Mouse (Mus musculus) embryonic facial prominence, embryonic 14.5 days (tissue): ENCODE measurements around the gene Rab6a. TPM values are rescaled to one million over a fixed set of nuclear protein-coding genes. Genes with fewer than 3 reads are reported as not detected.

Experiments
- ATAC-seq: fragments of 200-750 bp; cut with Nextera tagmentation; 2 replicates; pipeline ENCODE4 v1.8.0; 2017; ENCODE audit warnings: low read depth, moderate number of reproducible peaks, moderate TSS enrichment
- DNase-seq: peaks from one replicate; pipeline ENCODE4 v3.0.0-alpha.2; 2015; ENCODE audit warnings: low spot score
- H3K27ac ChIP-seq: fragments of 300-500 bp; sonication (generic); replicated peaks from 2 replicates; pipeline ENCODE4 v1.5.1; 2014; ENCODE audit warnings: low read depth, mild to moderate bottlenecking, low read length, moderate library complexity
- H3K27me3 ChIP-seq: fragments of 300-500 bp; sonication (generic); replicated peaks from 2 replicates; pipeline ENCODE4 v1.6.1; 2014; ENCODE audit warnings: low read length; ENCODE audit not compliant: control insufficient read depth, insufficient read depth
- H3K36me3 ChIP-seq: fragments of 300-500 bp; sonication (generic); 2 replicates; pipeline ENCODE4 v1.6.1; 2014; ENCODE audit warnings: low read length, mixed read lengths; ENCODE audit not compliant: control insufficient read depth, insufficient read depth
- H3K4me1 ChIP-seq: fragments of 300-500 bp; sonication (generic); 2 replicates; pipeline ENCODE4 v1.6.1; 2014; ENCODE audit warnings: antibody characterized with exemption, low read length; ENCODE audit not compliant: control insufficient read depth, insufficient read depth
- H3K4me2 ChIP-seq: fragments of 300-500 bp; sonication (generic); 2 replicates; pipeline ENCODE4 v1.6.1; 2014; ENCODE audit warnings: low read depth, mild to moderate bottlenecking, low read length, moderate library complexity, mixed read lengths
- H3K4me3 ChIP-seq: fragments of 300-500 bp; sonication (generic); 2 replicates; pipeline ENCODE4 v1.5.1; 2014; ENCODE audit warnings: low read depth, mild to moderate bottlenecking, low read length
- H3K9ac ChIP-seq: fragments of 300-500 bp; sonication (generic); 2 replicates; pipeline ENCODE4 v1.6.1; 2014; ENCODE audit warnings: low read depth, mild to moderate bottlenecking, low read length, moderate library complexity, mixed read lengths
- H3K9me3 ChIP-seq: fragments of 300-500 bp; sonication (generic); 2 replicates; pipeline ENCODE4 v1.6.1; 2016; ENCODE audit warnings: low read length; ENCODE audit not compliant: control insufficient read depth
- WGBS: fragments of 180-500 bp; shearing (Covaris S2); extraction: QIAGEN DNeasy Blood & Tissue Kit; methylation state at CpG from one replicate; pipeline ENCODE4 v1.1.7; 2014; 5-methylcytosine and 5-hydroxymethylcytosine counted together
- polyA plus RNA-seq: library from polyadenylated mRNA; unstranded; fragments of >200 nt; fragmentation: Nextera tagmentation; extraction: Ambion mirVana; gene quantifications from 2 replicates; pipeline ENCODE4 v1.2.1, GENCODE M21; 2014

Rab6a gene
- polyA plus RNA-seq, 1 experiment from 2014 or later, result 136 TPM

DNA sequence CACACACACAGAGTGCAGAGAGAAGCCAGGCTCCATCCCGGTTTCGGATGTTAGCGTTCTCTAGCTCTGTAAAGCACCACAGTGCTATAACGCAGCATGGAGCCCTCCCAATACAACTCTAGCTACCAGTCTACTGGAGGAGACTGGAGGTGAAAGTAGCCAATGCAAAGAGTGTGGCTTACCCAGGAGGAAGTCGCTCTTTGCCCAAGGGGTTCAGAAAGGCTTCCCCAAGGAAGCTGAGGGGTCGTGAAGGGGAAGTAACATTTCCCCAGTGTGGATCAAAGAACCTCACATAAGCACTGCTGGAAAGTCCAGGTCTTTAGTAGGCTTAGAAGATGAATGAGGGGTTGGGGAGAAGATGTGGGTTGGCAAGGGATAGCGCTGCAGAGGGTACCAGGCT, 54.1 kb downstream of the Rab6a start:
- H3K4me2 ChIP-seq, result no peak overlapping the region
- ATAC-seq (no peak), DNase-seq (no peak)
- H3K9ac ChIP-seq, result no peak overlapping the region
- 87% methylated on average over 7 of the region's 7 CpGs for WGBS
- no peaks in the 10 kb centered on the region for H3K27me3 ChIP-seq
- H3K27ac ChIP-seq, result no peak overlapping the region
- no peaks in the 10 kb centered on the region for H3K36me3 ChIP-seq
- H3K4me1 ChIP-seq, result peaks cover 10% of the 10 kb centered on the region; the same call in 1 of the 2 replicates
- H3K9me3 ChIP-seq, result no peaks in the 10 kb centered on the region
- no peak overlapping the region for H3K4me3 ChIP-seq

DNA sequence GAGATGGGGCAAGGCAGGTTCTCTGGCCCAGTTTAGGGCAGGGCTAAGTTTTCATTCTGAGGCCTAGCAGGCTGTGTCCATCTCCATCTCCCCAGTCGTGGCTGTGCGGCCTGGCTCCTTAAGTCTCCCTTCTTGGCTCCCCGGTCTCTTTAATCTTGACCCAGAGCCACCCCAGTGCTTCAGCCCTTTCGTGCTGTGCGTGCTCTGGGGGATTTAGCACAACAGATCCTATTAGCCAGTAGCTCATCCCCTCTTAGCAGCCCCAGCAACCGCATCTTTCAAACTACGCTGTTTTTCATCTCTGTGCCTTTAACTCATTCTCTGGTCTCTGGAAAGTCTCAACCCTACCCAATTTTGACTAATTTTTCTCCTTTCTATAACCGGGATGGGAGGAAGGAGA, 55.0 kb downstream of the Rab6a start, which contains the start of gene Plekhb1:
Plekhb1 (minus strand) TSS at position 184 of the 400 bp plus-strand sequence.
- Histone ChIP-seq H3K9ac (0 out of 2 replicates have a peak within 1 kb of the TSS, but pooled peaks have one; percentile 20), H3K9me3 (no peaks in the 10 kb centered on the region), H3K27me3 (no peaks in the 10 kb centered on the region), H3K36me3 (no peaks in the 10 kb centered on the region), H3K27ac (peak within 1 kb of the TSS; percentile 40; the same call in 1 of the 2 replicates), H3K4me3 (no peak within 1 kb of the TSS), H3K4me2 (peak within 1 kb of the TSS; percentile 39), H3K4me1 (peaks cover 5% of the 10 kb centered on the region; the same call in 1 of the 2 replicates)
- WGBS, result 70% methylated on average over 8 of the region's 8 CpGs
- no peak for DNase-seq
- no peak for ATAC-seq

DNA sequence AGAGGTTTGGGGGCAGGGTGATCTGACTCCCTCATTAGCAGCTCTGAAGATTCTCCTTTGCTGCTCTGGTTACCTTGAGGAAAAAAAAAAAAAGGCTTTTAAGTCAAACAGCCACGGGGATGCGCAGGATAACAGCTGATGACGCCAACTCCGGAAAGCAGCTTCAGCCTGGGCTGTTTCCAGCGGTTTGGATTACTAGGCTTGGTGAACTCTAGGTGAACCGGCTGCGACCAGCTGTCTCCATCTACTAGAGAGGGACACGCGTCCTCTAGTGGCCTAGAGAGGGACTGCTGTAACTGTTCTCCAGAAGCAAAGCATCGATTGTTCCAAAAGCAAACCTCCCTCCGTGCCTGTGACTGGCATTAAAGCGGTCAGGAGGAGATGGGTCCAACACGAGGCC, 56.0 kb downstream of the Rab6a start:
- no peaks in the 10 kb centered on the region for H3K27me3 ChIP-seq
- H3K4me2 ChIP-seq, result peak overlapping the region; percentile 39
- no peak overlapping the region for H3K4me3 ChIP-seq
- no peaks in the 10 kb centered on the region for H3K36me3 ChIP-seq
- DNase-seq (peak; percentile 98), ATAC-seq (peak; percentile 95)
- peaks cover 5% of the 10 kb centered on the region; the same call in 1 of the 2 replicates for H3K4me1 ChIP-seq
- no peaks in the 10 kb centered on the region for H3K9me3 ChIP-seq
- 0 out of 2 replicates have a peak overlapping the region, but pooled peaks have one; percentile 27 for H3K9ac ChIP-seq
- 2% methylated on average over 13 of the region's 13 CpGs for WGBS
- H3K27ac ChIP-seq, result peak overlapping the region; percentile 40; the same call in 1 of the 2 replicates

DNA sequence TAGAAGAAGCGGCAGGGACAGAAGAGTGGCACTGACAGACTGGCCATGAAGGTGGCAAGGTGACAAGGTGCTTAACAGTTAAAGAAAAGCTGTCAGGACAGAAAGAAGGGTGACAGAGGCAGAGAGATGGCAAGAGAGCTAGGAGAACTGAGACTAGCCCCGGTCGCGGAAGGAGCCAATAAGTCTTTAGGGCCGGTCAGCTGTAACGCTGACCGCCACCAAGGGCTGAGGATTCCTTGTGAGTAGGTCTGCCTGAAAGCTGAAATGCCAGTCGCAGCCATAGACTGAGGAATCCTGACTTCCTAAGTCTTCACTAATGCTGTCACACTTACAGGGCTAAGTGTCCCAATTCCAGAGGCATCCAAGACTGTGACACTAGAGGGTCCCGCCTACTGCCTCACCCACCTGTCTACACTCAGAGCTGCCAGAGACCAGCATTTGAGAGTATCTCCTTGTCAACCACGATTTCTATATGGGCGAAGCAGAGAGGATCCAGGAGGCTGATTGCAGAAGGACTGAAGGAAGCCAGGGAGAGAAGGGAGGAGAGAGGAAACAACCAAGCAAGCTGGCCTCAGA, 56.6 kb downstream of the Rab6a start:
- Histone ChIP-seq H3K27ac (no peak overlapping the region), H3K9ac (0 out of 2 replicates have a peak overlapping the region, but pooled peaks have one; percentile 27), H3K9me3 (no peaks in the 10 kb centered on the region), H3K4me1 (peaks cover 5% of the 10 kb centered on the region; the same call in 1 of the 2 replicates), H3K4me2 (peak overlapping the region; percentile 39; the same call in 1 of the 2 replicates), H3K4me3 (no peak overlapping the region), H3K36me3 (no peaks in the 10 kb centered on the region), H3K27me3 (no peaks in the 10 kb centered on the region)
- DNase-seq (no peak), ATAC-seq (0 out of 2 replicates have a peak, but pooled peaks have one; percentile 5)
- WGBS, result 68% methylated on average over 11 of the region's 11 CpGs

DNA sequence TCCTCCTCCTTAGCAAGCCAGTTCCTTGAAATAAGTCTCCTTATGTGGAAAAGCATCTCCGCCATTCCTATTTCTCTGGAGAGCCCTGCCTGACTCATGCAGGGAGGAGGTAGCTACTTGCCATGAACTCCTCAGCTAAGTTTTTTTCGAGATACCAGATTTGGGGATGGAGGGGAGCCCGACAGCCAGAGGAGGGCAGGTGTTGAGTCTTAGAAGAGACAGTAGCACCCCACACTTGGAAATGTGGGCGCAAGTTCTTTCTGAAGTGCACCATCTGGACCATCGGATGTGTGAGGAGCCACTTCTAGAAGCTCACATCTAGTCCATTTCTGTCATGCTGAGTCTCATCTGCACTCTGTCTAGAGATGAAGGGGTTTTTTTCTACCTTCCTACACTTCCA, 63.4 kb downstream of the Rab6a start:
- H3K4me2 ChIP-seq, result no peak overlapping the region
- DNase-seq (no peak), ATAC-seq (no peak)
- no peaks in the 10 kb centered on the region for H3K27me3 ChIP-seq
- no peaks in the 10 kb centered on the region for H3K36me3 ChIP-seq
- H3K9ac ChIP-seq, result no peak overlapping the region
- H3K27ac ChIP-seq, result no peak overlapping the region
- H3K4me1 ChIP-seq, result no peaks in the 10 kb centered on the region
- no peaks in the 10 kb centered on the region for H3K9me3 ChIP-seq
- 88% methylated on average over 5 of the region's 5 CpGs for WGBS
- no peak overlapping the region for H3K4me3 ChIP-seq

DNA sequence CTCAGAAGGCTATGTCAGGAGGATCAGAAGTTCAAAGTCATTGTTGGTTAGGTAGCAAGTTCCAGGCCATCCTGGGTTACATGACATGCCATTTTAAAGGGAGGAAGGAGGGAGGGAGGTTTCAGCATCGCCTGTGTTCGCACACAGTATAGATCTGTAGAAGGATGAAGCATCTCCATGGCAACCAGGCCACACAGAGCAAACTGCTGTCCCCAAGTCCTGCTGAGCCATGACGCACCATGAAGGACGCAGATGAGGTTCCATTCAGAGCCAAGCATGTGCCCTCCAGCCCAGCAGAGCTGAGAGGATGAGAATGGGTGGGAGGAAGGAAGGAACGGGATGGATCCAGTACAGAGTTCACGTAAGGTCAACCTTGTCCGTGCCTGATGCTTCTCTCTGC, 66.2 kb downstream of the Rab6a start:
- H3K27me3 ChIP-seq, result no peaks in the 10 kb centered on the region
- no peak for DNase-seq
- no peaks in the 10 kb centered on the region for H3K36me3 ChIP-seq
- no peaks in the 10 kb centered on the region for H3K9me3 ChIP-seq
- H3K4me2 ChIP-seq, result no peak overlapping the region
- H3K4me1 ChIP-seq, result no peaks in the 10 kb centered on the region
- no peak overlapping the region for H3K4me3 ChIP-seq
- H3K27ac ChIP-seq, result no peak overlapping the region
- WGBS, result 67% methylated on average over 7 of the region's 7 CpGs
- no peak overlapping the region for H3K9ac ChIP-seq
- no peak for ATAC-seq

DNA sequence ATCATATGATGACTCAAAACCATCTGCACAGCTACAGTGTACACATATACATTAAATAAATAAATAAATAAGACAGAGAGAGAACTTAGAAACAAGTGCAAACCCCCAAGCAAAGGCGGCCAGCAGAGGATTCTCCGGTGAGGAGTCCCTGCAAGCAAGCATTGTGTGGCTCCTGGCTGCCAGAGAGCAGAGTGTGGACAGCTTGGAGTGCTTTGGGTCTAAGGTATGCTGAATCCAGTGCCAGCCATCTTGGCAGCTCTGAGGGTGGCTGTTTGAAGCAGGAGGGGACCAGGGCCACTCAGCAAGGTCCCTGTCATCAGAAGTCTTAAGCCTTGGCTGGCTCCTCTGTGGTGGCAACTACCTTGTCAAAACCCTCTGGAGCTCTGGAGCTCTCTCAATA, 67.7 kb downstream of the Rab6a start:
- Histone ChIP-seq H3K4me2 (no peak overlapping the region), H3K27me3 (no peaks in the 10 kb centered on the region), H3K9ac (no peak overlapping the region), H3K27ac (no peak overlapping the region), H3K4me3 (no peak overlapping the region), H3K36me3 (no peaks in the 10 kb centered on the region), H3K9me3 (no peaks in the 10 kb centered on the region), H3K4me1 (no peaks in the 10 kb centered on the region)
- no peak for DNase-seq
- 92% methylated on average over 2 of the region's 2 CpGs for WGBS
- ATAC-seq, result no peak

DNA sequence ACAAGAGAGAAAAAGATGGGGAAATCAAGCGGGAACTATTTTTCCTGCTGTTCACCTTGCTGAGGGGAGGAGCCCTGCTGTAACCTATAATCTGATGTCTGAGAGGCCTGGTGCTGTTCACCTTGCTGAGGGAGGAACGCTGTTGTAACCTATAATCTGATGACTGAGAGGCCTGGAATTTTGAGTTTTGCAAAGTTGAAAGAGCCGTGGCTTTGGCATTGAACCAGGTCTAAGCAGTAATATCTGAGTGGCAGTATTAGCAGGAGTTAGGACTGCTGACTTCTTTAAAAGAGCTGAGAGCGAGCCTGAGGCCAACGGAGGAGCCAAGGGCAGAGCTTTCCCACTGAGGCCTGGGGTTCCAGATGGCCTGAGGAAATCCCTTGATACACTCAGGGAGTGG, 70.8 kb downstream of the Rab6a start:
- H3K4me3 ChIP-seq, result no peak overlapping the region
- 65% methylated on average over 5 of the region's 5 CpGs for WGBS
- H3K4me2 ChIP-seq, result no peak overlapping the region
- H3K27me3 ChIP-seq, result no peaks in the 10 kb centered on the region
- no peak overlapping the region for H3K27ac ChIP-seq
- H3K9ac ChIP-seq, result no peak overlapping the region
- H3K9me3 ChIP-seq, result no peaks in the 10 kb centered on the region
- no peaks in the 10 kb centered on the region for H3K4me1 ChIP-seq
- ATAC-seq (no peak), DNase-seq (no peak)
- H3K36me3 ChIP-seq, result no peaks in the 10 kb centered on the region
